Mouse (Mus musculus): ENCODE results near the gene Pglyrp2. TPM values are rescaled to one million over a fixed set of nuclear protein-coding genes. Genes with fewer than 3 reads are reported as not detected.
A peak's percentile ranks its signal among the peaks of the same experiment; 100 is the strongest.

The Pglyrp2 gene
- 69.5 and 141 TPM in 2 replicates for total RNA-seq (2014; rRNA removed)
- polyA plus RNA-seq (2012; rRNA removed), result 198 and 251 TPM in 2 replicates

- no peak for DNase-seq (ENCODE audit: extremely low read depth, low read depth, low spot score)
- 86% methylated on average over 2 of the region's 2 CpGs for WGBS
- TF ChIP-seq CTCF (IDR thresholded peaks at IDR 0.05; ENCODE audit: low read depth, low read length) (no peak), POLR2A (IDR thresholded peaks at IDR 0.05; ENCODE audit: extremely low read depth, insufficient read depth, low read length) (no peak)
- peaks cover 14% of the 10 kb centered on the region for H3K4me1 ChIP-seq (ENCODE audit: control insufficient read depth, insufficient read depth, low read length)
- no peak within 1 kb of the TSS for H3K9ac ChIP-seq (ENCODE audit: low read depth, low read length)
- peaks cover 8% of the 10 kb centered on the region; the same call in 1 of the 2 replicates for H3K79me2 ChIP-seq (ENCODE audit: control insufficient read depth, insufficient read depth, low read length)
- no peak within 1 kb of the TSS for H3K27ac ChIP-seq (replicated peaks; ENCODE audit: insufficient read depth, low read depth, low read length)
- no peaks in the 10 kb centered on the region for H3K36me3 ChIP-seq (ENCODE audit: control insufficient read depth, insufficient read depth, low read length)
- no peaks in the 10 kb centered on the region for H3K27me3 ChIP-seq (ENCODE audit: control insufficient read depth, insufficient read depth, low read length)
- no peak within 1 kb of the TSS for H3K4me3 ChIP-seq (ENCODE audit: insufficient read depth, low read depth, low read length)
Observed at GRCm38 (mm10) chr17:32424034-32424433, at the start of gene Pglyrp2. Pglyrp2 (minus strand) TSS chr17:32424167.

GRCm38 (mm10) chr17:32472176-32472575 lies 48.2 kb upstream of the Pglyrp2 start:
- Histone ChIP-seq H3K9ac (ENCODE audit: low read depth, low read length) (no peak overlapping the region), H3K79me2 (ENCODE audit: control insufficient read depth, insufficient read depth, low read length) (no peaks in the 10 kb centered on the region), H3K36me3 (ENCODE audit: control insufficient read depth, insufficient read depth, low read length) (no peaks in the 10 kb centered on the region), H3K27ac (replicated peaks; ENCODE audit: insufficient read depth, low read depth, low read length) (no peak overlapping the region), H3K4me3 (ENCODE audit: insufficient read depth, low read depth, low read length) (no peak overlapping the region), H3K27me3 (ENCODE audit: control insufficient read depth, insufficient read depth, low read length) (no peaks in the 10 kb centered on the region), H3K4me1 (ENCODE audit: control insufficient read depth, insufficient read depth, low read length) (no peaks in the 10 kb centered on the region)
- TF ChIP-seq POLR2A (IDR thresholded peaks at IDR 0.05; ENCODE audit: extremely low read depth, insufficient read depth, low read length) (no peak), CTCF (IDR thresholded peaks at IDR 0.05; ENCODE audit: low read depth, low read length) (no peak)
- DNase-seq (ENCODE audit: extremely low read depth, low read depth, low spot score), result no peak
- WGBS, result 64% methylated on average over 7 of the region's 7 CpGs

- Histone ChIP-seq H3K9ac (ENCODE audit: low read depth, low read length) (no peak overlapping the region), H3K27ac (replicated peaks; ENCODE audit: insufficient read depth, low read depth, low read length) (no peak overlapping the region), H3K36me3 (ENCODE audit: control insufficient read depth, insufficient read depth, low read length) (no peaks in the 10 kb centered on the region), H3K4me3 (ENCODE audit: insufficient read depth, low read depth, low read length) (no peak overlapping the region), H3K27me3 (ENCODE audit: control insufficient read depth, insufficient read depth, low read length) (no peaks in the 10 kb centered on the region), H3K79me2 (ENCODE audit: control insufficient read depth, insufficient read depth, low read length) (no peaks in the 10 kb centered on the region), H3K4me1 (ENCODE audit: control insufficient read depth, insufficient read depth, low read length) (no peaks in the 10 kb centered on the region)
- no peak for DNase-seq (ENCODE audit: extremely low read depth, low read depth, low spot score)
- 84% methylated on average over 4 of the region's 4 CpGs for WGBS
- TF ChIP-seq POLR2A (IDR thresholded peaks at IDR 0.05; ENCODE audit: extremely low read depth, insufficient read depth, low read length) (no peak), CTCF (IDR thresholded peaks at IDR 0.05; ENCODE audit: low read depth, low read length) (no peak)
Observed at GRCm38 (mm10) chr17:32470795-32471194, 46.8 kb upstream of the Pglyrp2 start.

GRCm38 (mm10) chr17:32468494-32468893 lies 44.5 kb upstream of the Pglyrp2 start:
- H3K4me3 ChIP-seq (ENCODE audit: insufficient read depth, low read depth, low read length), result no peak overlapping the region
- H3K9ac ChIP-seq (ENCODE audit: low read depth, low read length), result no peak overlapping the region
- H3K4me1 ChIP-seq (ENCODE audit: control insufficient read depth, insufficient read depth, low read length), result no peaks in the 10 kb centered on the region
- no peaks in the 10 kb centered on the region for H3K79me2 ChIP-seq (ENCODE audit: control insufficient read depth, insufficient read depth, low read length)
- H3K27ac ChIP-seq (replicated peaks; ENCODE audit: insufficient read depth, low read depth, low read length), result no peak overlapping the region
- H3K27me3 ChIP-seq (ENCODE audit: control insufficient read depth, insufficient read depth, low read length), result no peaks in the 10 kb centered on the region
- TF ChIP-seq CTCF (IDR thresholded peaks at IDR 0.05; ENCODE audit: low read depth, low read length), result no peak
- no peak for TF ChIP-seq POLR2A (IDR thresholded peaks at IDR 0.05; ENCODE audit: extremely low read depth, insufficient read depth, low read length)
- no peaks in the 10 kb centered on the region for H3K36me3 ChIP-seq (ENCODE audit: control insufficient read depth, insufficient read depth, low read length)
- DNase-seq (ENCODE audit: extremely low read depth, low read depth, low spot score), result peak; percentile 58
- 61% methylated on average over 7 of the region's 7 CpGs for whole genome bisulfite sequencing

- Histone ChIP-seq H3K27ac (replicated peaks; ENCODE audit: insufficient read depth, low read depth, low read length) (no peak overlapping the region), H3K9ac (ENCODE audit: low read depth, low read length) (no peak overlapping the region), H3K4me3 (ENCODE audit: insufficient read depth, low read depth, low read length) (no peak overlapping the region), H3K79me2 (ENCODE audit: control insufficient read depth, insufficient read depth, low read length) (no peaks in the 10 kb centered on the region), H3K4me1 (ENCODE audit: control insufficient read depth, insufficient read depth, low read length) (no peaks in the 10 kb centered on the region), H3K36me3 (ENCODE audit: control insufficient read depth, insufficient read depth, low read length) (no peaks in the 10 kb centered on the region), H3K27me3 (ENCODE audit: control insufficient read depth, insufficient read depth, low read length) (no peaks in the 10 kb centered on the region)
- no peak for TF ChIP-seq CTCF (IDR thresholded peaks at IDR 0.05; ENCODE audit: low read depth, low read length)
- no peak for TF ChIP-seq POLR2A (IDR thresholded peaks at IDR 0.05; ENCODE audit: extremely low read depth, insufficient read depth, low read length)
- DNase-seq (ENCODE audit: extremely low read depth, low read depth, low spot score), result no peak
- WGBS, result 41% methylated on average over 2 of the region's 2 CpGs
Observed at GRCm38 (mm10) chr17:32454997-32455396, 31.0 kb upstream of the Pglyrp2 start.

GRCm38 (mm10) chr17:32454188-32454587 lies 30.2 kb upstream of the Pglyrp2 start:
- 33% methylated on average over 4 of the region's 4 CpGs for WGBS

More at GRCm38 (mm10) chr17:32454188-32454587, 30.2 kb upstream of the Pglyrp2 start:
- Histone ChIP-seq H3K4me1 (ENCODE audit: control insufficient read depth, insufficient read depth, low read length) (no peaks in the 10 kb centered on the region), H3K27ac (replicated peaks; ENCODE audit: insufficient read depth, low read depth, low read length) (no peak overlapping the region), H3K79me2 (ENCODE audit: control insufficient read depth, insufficient read depth, low read length) (no peaks in the 10 kb centered on the region), H3K36me3 (ENCODE audit: control insufficient read depth, insufficient read depth, low read length) (no peaks in the 10 kb centered on the region), H3K27me3 (ENCODE audit: control insufficient read depth, insufficient read depth, low read length) (no peaks in the 10 kb centered on the region), H3K4me3 (ENCODE audit: insufficient read depth, low read depth, low read length) (no peak overlapping the region), H3K9ac (ENCODE audit: low read depth, low read length) (no peak overlapping the region)
- TF ChIP-seq POLR2A (IDR thresholded peaks at IDR 0.05; ENCODE audit: extremely low read depth, insufficient read depth, low read length) (no peak), CTCF (IDR thresholded peaks at IDR 0.05; ENCODE audit: low read depth, low read length) (no peak)
- DNase-seq (ENCODE audit: extremely low read depth, low read depth, low spot score), result no peak
